Mouse (Mus musculus) spleen, adult 18-20 months (tissue): ENCODE measurements around the gene Spic.
A peak's percentile ranks its signal among the peaks of the same experiment; 100 is the strongest.
"Not testable (repeated sequence)": the region's sequence is repeated elsewhere in the genome, so short reads cannot be mapped to it uniquely, and the experiment has no call there.

ENCODE experiments used
- DNase-seq, 2 experiments: peaks; one replicate each; pipeline ENCODE4 v3.0.0; 2022; ENCODE audit warnings: mixed read lengths in 2 of 2

The Spic gene

DNA sequence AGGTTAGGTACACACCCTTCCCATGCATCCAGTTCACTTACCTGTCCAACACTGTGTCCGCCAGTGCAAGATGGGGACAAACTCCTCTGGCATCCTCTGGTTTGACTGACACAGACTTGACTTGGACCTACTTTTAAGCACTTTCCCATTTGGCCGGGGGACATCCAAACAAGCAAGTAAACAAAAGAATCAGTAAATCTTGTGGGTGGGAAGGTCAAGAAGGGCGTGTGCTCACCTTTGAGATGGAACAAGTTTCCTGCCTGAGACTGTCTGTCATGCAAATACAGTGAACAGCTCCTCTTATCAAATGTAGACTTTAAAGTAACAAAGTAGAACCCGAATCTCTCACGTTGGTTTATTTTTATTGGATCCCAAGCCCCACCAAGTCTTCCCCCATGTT lies at the start of gene Spic:
Spic (minus strand) TSS at position 91 of the 400 bp plus-strand sequence.
- no peak for DNase-seq

DNA sequence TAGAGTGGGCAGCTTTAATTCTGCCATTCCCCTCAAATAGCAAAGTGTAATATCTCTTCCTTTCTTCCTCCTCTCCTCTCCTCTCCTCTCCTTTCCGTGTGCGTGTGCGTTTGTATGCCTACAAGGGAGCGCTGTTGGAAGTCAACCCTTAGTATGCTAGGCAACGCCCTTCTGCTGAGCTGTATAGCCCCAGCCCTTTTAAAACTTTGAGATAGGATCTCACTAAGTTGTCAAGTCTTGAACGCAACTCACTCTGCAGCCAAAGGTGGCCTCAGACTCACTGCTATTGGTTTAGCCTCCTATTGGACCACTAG lies 47.5 kb upstream of the Spic start:
- no peak for DNase-seq

DNA sequence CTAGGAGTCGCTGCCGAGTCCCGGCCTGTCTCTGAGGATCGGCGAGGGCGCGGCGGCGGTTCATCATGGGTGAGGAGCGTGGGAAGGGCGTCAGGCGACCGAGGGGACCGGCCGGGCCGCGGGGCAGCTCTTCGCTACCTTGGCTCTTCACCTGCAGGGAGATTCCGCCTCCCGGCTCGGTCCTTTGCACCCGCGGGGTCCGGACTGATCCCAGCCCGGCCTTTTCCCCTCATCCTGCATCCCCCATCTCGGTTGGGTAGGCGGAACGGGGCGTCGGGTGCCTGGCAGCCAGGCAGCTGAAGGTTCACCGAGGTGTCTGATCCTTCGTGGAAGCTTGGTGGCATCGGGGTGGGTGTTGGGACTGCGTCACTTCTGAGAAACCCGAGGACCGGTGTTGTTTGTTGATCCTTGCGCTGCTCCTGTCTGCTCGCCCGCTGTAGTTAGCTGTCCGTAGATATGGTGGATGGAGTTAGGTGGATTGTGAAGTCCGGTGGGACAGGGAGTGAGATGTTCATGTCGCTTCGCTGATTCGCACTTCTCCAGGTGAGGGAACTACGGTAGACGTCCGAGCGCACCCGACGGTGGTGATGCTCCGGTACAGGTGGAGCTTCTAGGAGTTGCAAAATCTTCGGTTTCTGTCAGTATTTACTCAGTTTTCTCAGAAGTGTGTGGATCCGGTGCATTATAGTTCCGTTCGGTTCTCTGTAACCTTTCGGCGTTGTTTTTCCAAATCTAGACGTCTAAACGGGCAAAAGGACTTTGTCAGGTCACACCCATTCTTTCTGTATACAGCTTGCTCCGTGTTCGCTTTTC lies 46.9 kb upstream of the Spic start:
- no peak for DNase-seq

DNA sequence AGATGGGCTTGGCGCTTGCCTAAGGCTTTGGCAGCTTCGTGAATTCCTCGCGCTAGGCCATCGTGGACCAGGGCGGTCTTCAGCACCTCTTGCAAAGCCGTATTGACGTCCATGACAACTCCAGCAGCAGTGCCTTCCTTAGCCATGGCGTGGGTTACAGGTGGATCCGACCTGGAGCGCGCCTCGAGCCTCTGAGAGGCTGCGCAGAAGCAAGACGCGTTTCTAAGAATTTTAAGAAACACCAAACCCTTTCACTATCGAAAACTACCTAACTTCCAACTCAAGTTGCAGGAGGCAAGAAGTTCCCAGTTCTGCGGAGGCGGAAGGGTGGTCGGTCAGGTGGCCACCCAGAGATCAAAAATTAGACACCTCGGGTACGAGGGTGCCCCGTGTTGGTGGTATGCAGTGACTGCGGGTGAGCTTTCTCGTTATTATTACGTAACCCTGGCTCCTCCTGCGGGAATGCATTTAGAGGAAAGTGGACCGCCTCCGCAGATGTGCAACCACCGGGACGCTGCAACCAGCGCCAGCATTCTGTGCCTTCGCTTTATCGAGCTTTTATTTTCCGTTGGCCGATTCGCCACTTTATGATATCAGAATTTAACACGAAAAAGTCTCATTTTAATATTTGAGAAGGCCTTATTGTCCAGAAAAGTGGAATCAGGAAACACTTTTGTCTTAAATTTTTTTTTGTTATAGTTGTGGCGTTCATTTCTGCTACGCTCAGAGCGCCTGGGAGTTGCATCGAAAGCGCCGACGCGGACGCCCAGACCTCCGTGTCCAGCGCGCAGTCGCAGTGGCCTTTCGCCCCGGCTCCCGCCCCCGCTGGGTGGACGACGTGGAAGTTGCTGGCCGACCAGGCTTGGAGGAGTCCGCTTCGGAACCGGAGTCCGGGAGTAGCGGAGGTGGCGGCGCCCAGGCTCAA lies 46.0 kb upstream of the Spic start, which contains the start of gene Arl1:
Arl1 (plus strand) TSS at position 288 of the 925 bp plus-strand sequence.
- peak; percentile 84 to 91 for DNase-seq

DNA sequence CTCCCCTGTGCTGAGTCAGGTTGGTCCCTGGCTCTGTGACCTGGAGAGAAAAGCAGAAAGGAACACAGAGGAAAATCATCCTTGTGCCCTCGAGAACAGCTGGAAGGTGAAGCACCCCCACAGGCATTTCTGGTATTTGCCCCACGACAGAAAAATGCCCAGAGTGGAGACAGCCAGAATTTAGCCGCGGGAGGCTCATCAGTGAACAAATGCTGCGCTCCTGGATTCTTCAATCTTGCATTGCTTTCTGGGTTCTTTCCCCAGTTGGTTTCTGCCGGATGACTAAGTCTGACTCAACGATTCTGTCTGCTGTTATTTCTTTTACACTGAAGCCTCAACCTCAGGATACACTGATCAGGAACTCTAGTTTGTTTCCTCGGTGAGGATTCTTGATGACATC lies 43.4 kb upstream of the Spic start:
- DNase-seq = no peak

DNA sequence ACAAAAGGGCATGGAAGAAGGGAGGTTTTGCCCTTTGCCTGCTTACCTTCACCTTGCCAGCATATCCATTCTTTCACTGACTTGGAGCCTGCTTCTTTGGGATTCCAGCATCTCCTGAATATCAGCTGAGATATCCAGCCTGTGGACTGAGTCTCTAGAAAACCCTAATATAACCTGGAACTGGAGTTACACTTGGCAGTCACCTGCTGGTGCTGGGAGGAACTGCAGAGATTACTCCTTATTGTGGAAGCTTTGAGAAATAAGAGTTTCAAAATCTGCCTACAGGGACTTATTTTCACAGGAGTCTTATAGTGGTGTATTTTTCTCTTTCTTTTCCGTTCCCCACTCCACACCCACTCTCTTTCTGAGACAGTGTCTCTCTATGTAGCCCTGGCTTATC lies 42.3 kb upstream of the Spic start:
- DNase-seq = peak in 1 of 2 experiments; percentile 47

DNA sequence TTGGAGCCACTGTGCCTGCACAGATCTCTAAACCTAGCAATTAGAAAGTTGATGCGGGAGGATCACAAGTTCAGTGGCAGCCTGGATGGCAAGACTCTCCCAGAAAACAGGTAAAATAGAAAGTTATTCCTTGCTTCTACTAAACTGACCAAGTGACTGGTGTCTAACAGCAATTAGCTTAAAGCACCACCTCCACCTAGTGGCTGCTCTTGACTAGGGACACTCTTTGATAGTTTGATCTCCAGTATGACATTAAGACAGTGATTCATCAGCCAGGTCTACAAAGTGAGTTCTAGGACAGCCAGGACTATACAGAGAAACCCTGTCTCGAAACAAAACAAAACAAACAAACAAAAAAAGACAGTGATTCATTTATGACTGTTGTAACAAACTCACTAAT lies 40.5 kb upstream of the Spic start:
- DNase-seq = peak in 1 of 2 experiments; percentile 42

DNA sequence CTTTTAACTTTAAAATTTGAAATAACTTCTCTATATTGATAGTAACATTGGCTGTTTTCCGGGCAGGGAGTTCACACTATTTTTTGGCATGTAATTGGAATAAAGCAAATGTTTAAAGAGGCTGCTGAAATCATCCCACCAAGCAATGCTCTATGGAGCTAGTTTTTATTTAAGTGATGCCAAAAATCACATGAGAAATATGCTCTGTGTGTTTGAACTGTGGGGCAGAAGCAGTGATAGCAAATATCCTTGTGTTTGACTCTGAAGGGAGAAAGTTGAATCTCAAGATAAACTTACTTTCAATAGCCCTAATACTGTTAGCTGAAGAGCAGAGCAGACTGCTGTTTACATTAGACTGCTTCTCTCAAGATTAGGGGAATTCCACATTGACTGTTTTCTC lies 34.8 kb upstream of the Spic start:
- DNase-seq = no peak

DNA sequence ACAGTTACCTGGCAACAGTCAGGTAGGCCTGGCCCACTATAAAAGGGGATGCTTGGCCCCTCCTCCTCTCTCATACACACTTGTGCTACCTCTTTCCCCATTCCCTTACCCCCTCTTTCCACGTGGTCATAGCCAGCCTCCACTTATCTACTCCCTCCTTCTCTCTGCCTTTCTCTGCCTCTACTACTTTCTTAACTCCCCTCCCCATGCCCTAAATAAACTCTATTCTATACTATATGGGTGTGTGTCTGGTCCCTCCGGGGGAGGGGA lies 32.9 kb upstream of the Spic start:
- no peak for DNase-seq

DNA sequence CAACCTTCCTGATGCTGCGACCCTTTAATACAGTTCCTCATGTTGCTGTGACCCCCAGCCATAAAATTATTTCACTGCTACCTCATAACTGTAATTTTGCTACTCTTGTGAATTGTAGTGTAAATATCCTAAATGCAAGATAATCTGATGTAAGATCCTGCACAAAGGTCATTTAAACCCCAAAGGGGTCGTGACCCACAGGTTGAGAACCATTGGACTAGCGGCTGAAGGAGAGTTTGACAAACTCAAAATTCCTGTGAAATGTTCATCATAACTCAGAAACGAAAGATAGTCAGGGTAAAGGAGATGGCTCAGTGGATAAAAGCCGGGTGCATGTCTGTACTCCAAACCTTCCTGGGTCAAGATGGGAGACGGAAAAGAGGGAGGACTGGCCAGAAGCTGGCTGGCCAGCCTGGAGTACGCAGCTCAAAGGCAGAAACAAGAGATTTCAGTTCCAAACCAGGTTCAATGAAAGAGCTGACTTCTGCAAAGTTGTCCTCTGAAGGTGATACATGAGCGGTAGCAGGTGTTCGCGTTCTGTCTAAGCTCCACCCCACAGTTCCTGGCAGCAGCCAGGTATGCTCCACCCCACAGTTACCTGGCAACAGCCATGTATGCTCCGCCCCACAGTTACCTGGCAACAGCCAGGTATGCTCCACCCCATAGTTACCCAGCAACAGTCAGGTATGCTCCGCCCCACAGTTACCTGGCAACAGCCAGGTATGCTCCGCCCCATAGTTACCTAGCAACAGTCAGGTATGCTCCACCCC lies 32.4 kb upstream of the Spic start:
- no peak for DNase-seq

DNA sequence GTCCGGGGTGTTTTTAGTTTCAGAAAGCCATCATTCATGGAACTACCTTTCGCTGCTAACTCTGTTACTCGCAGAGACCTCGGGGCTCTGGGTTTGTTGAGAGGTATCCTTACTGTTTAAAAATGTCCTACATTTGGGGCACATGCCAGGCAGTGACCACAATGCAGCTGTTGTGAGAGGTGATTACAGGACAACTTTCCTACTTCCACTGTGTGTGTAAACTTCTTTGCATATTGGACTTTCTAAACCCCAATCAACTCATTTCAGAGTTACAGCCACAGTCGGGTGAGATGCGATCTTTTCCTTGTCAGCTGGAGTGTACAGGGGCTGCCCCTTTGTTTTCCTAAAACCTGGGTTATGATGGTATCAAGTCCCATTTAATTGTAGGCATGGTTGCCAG lies 30.8 kb upstream of the Spic start:
- DNase-seq = no peak

DNA sequence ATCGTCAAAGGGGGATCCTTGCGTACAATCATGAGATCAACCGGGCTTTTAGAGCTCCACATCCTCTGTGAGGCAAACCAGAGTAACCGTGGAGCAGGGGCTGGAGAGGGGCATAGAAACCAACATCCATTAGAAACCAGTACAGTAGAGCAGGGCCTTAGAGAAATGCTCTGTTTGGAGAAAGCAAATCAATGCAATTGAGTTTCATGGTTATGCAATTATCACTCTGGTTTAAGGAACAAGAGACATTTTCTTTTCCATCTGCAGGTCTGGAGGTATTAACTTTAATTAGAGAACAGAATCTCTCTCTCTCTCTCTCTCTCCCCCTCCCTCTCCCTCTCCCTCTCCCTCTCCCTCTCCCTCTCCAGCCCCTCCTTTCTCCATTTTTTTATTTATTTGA lies 29.9 kb upstream of the Spic start:
- DNase-seq = no peak

DNA sequence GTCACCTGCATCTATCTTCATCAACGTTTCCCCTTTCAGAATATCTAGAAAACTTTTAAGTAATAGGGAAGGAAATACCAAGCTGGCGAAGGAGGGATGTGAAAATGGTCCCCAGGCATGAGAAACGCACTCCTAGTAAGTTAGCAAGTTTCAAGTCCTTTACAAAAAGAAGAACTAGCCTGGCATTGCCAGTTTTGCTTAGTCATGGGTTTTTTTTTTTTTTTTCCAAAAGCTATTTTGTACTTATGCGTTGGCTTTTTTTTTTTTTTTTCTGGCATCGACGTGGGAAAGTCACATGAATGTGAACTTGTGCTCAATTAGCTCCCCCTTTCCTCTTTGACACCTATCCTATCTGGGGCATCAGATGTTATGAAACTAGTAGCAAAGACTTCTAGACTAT lies 27.5 kb upstream of the Spic start:
- no peak for DNase-seq

DNA sequence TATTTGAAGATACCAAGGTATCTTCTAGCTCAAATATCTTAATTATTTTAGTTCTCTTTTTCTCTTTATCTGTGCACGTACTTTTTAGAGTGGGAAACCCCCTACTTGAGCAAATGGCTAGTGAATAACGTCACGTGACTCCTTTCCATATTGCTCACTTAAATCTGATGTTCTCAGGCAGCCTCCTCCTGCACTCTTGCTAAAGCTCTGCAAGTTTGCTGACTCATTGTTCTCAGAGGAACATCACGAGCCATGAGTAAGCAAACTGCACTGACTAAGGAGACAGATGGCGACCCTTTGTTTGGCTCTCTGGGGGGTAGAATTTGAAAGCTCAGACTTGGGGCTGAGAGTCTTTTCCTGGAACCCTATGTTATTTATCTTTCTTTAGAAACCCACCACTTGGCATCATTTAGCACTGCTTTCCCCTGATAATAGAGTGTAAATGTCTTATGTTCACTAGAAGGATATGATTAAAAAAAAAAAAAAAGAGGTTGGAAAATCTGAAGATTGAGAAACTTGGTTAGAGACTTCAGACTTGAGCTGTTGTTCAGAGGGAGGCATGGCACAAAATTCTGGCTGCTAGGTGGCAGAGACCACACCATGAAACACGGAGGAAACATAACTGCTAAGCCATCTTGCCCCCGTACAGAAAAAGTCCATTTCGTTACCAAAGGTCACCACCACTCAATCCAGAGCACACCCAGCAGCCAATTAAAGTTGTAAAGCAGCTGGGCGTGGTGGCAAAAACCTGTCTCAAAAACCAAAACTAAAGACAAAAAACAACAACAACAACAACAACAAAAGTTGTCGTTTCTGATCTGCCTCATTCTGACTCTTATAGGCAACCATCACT lies 24.1 kb upstream of the Spic start:
- no peak for DNase-seq

DNA sequence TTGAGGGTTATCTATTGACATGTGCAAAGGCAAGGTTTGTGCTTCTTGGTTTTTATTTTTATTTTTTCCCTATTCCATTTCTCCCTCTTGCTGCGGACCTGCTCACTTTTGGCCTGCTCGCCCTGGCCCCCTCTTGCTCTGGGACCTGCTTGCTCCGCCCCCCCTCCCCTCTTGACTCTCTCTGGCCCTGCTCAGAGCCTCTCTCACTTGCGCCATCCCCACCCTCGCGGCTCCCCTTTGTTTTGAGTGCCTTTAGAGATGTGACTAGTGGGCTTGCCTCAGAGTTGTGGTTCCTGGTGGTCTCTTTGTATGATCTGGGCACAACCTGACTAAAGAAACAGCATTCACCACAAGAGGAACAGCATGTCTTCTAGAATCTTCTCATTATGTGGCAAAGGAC lies 16.1 kb upstream of the Spic start:
- DNase-seq = no peak

DNA sequence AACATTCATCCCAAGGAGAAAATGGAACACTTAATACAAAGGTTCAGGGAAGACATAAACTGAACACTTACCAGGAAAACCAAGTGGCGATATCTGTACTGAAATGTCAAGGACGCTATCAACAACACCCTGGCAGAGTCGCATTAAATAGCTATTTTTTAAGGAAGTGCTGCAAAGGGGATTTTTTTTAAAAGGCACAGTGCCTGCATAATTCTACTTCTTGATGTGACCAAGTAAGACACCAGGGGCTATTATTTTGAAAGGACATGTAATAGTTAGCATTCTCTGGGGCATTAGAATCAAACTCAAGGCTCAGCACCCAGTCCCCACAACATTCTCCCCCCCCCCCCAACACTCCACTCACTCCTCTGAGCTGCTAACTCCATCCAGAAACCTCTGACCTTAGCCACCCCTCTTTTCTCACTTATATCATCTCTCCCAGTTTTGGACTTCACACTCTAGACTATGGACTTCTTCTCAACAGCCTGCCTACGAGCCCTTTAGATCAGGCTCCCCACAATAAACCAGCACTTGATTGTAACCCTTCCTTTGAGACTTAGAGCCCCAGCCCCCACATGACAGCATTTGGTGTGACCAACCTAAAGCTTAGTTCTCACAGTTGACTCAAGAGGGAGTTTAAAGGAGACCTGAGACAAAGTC lies 1.8 kb downstream of the Spic start:
- DNase-seq = peak in 1 of 2 experiments; percentile 6

DNA sequence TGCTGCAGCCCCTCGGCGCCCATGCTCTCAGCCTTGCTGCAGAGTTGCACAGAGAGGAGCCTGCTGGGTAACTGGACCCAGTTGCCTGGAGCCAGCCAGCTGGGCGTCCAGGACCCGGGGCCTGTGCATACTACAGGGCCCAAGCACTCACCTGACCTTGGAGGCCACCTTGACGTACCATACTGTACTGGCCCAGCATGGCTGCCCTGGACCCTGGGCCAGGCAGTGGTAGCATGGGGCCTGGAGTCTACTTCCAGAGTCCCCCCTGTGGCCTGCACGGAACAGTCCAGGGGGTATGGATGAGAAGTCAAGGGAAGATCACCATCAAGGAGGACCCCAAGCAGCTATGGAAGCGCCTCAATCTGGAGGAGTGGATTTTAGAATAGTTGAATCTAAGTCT lies 12.0 kb downstream of the Spic start:
- DNase-seq = no peak

DNA sequence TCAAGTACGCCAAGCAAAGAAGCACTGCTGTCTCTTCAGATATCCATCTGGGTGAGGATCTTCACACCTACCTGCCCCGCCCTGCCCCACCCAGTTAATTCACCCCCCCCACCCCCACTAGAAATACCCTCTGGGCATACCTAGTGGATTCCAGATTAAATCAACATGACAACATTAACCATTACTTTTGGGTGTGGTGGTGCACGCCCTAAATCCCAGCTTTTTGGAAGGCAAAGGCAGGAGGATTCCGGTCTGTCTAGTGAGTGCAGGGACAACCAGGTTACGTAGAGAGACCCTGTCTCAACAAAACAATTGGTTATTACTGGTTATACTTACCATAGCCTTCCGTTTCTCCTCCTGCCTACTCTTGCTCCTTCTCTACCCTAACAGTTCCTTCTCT lies 12.7 kb downstream of the Spic start:
- DNase-seq = no peak

DNA sequence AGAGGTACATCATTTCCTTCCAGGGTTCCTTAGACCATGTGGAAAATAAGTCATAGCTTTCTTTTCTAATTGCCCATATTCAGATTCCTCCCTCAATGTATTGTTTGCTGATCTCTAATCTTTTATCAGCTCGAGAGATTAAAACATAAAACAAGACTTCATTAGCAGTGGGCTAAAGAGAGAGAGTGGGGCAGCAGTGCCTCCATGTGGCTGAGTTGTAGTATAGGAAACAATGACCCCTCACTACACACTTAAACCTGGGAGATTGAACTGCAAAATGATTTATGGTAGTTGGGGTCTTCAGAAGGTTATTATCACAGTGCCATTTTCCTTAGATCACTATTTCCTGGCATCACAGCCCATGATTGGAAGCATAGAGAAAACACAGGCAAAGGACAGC lies 15.1 kb downstream of the Spic start:
- peak; percentile 7 to 28 for DNase-seq

DNA sequence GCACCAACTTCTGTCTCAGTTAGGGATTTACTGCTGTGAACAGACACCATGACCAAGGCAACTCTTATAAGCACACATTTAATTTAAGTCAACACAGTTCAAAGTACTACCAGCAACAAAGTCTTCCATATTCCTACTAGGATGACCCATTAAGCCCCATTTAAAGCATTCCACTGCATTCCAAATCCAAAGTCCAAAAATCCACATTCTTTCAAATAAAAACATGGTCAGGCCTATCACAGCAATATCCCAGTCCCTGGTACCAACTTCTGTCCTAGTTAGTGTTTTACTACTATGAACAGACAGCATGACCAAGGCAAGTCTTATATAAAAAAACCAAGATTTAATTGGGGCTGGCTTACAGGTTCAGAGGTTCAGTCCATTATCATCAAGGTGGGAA lies 21.0 kb downstream of the Spic start:
- DNase-seq = not testable (repeated sequence)

DNA sequence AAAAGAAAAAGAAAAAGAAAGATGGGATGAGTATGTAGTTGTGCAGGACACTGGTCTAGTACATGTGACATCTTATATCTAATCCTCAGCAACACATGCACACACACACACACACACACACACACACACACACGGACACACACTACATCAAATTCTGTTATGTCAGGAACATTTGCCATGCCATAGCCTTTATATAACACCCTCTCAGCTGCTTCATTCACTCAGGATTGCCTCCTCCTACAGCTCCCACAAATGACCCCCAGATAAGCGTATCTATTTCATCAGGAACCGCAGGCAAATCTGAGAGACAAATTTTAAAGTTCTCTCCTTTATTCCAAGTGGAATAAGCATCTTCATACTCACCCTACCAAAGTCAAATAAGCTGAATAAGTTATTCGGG lies 25.9 kb downstream of the Spic start:
- DNase-seq = no peak

DNA sequence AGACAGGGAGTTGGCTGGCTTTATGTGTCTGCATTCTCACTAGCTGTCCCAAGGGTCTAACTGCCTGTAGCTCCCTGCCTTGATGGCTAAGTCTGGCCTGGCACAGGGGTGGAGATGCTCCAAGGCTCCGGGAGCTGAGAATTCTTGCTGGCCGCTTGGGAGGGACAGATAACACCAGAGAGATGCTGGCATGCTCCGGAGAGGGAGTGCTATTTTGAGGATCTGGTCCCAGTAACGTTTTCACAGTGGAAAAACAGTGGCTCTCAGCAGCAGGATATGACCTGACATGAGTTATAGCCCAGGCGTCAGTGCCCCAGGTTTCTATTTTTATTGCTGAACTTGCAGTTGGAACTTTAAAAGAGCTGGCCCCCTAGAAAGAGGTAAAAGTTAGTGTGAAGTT lies 39.4 kb downstream of the Spic start:
- DNase-seq = no peak
